Mouse (Mus musculus) inflammation-experienced regulatory T-cells, adult 6 months (primary cell): Measurements from ENCODE around the gene Dock1. TPM values are rescaled to one million over a fixed set of nuclear protein-coding genes. Genes with fewer than 3 reads are reported as not detected.

ENCODE experiments used
- ATAC-seq: one replicate; pipeline ENCODE4 v1.8.0; 2017
- polyA plus RNA-seq, 3 experiments: library from polyadenylated mRNA; unstranded; fragments of 100-300 nt; shearing (Covaris generic); gene quantifications; one replicate each; pipeline ENCODE4 v1.2.1; 2017

Dock1 gene
- polyA plus RNA-seq, 3 experiments from 2014 or later = 0.11 TPM; not detected in 2

DNA sequence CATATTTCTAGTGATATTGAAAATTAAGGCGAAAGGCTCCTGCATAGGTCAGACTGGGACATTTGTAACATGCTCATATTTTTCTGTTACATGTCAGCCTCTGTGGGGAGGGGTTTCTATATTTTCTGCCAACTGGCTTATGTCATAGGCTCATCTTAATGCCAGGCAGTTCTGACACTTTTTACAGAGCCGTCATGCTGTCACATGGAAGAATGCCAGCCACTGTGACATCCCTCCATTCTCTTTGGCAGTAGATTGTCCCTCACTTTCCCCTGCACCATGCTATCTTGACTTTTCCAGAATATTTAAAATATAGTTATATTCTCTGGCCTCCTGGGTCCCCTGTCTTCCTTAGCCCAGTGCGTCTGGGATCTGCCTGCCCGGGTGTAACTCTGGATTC, 172.3 kb downstream of the Dock1 start:
- ATAC-seq = no peak

DNA sequence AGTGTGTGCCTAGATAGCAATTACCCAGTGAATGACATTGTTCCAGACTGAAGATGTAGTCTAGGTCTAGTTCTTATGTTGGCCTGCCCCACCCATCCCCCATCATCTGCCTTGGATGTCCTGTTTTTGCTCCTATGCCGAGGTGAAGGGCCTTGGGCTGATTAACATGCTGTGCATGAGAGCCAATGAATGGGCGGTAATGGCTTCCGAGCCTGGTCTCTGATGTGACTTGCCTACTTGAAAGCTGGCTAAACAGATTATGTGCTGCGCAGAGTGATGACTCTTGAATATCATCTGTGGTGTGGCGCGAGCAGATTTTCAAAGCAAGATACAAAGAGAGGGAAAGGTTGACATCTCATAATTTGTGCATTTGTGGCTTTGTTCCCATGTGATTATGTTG, 191.5 kb downstream of the Dock1 start:
- ATAC-seq = no peak

DNA sequence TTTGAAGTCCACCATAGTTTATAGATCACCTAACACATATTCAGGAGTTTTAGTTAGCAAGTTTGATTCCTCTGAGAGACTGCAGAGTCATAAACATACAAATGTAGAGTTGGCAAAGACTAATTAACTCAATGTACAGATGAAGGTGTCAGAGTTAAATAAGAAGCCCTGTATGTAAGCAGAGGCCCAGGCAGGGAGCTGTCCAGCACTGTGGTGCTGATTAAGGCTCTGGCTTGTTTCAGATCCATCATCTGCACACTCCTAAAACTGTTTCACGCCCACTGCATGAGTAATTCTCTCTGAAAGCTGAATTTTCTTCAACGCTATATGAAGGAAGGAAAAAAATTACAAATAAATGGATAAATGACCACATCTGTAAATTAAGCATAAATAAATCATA, 193.7 kb downstream of the Dock1 start:
- ATAC-seq = no peak

DNA sequence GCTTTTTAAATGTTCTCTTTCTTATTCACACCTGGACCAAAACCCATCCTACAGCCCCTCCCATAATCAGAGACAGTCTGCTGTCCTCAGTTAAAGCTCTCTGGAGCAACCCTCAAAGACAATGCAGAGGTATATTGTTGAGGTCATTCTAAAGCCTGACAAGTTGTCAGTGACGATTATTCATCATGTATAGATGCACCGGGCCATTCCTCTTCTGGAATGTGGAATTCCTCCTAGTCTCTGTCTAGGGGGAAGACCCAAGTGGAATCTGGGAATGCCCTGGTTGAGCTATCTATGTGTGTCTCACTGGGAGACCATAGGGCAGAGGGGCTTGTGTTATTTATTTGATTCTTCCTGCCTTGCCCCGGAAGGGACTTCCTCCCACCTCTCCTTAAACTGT, 202.1 kb downstream of the Dock1 start:
- ATAC-seq = no peak

DNA sequence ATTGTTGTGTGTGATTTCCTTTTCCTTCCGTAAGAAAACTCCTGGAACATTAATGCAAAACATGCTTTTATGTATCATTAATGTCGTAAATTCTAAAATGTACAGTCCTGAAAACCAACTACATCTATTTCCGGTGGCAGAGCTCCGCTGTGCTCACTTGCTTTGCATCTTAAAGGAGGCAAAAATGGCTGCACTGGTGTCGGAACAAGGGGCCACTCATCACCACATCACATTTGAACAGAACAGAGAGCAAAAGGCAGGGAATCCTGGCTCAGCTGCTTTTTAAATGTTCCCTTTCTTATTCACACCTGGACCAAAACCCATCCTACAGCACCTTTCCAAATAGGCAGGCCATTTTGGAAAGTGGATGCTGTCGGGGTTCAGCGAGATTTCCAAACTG, 202.5 kb downstream of the Dock1 start:
- no peak for ATAC-seq

DNA sequence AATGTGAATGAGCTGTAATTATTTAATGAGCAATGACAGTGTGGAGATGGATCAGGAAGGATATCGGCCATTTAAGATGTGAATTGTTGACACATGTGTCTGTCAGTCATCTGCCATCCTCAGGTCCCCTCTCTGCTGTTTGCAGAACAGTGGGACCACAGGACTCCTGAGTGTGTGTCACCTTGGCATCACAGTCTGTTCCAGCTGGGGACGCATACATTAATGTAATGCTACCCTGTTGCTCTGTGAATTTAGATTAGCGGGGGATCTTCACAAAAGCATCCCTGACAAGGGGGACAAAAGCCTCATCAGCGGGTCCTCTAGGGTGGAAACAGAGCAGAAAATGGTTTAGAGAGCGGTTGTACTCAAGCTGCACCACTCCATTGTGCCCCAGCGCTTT, 208.5 kb downstream of the Dock1 start:
- ATAC-seq = no peak

DNA sequence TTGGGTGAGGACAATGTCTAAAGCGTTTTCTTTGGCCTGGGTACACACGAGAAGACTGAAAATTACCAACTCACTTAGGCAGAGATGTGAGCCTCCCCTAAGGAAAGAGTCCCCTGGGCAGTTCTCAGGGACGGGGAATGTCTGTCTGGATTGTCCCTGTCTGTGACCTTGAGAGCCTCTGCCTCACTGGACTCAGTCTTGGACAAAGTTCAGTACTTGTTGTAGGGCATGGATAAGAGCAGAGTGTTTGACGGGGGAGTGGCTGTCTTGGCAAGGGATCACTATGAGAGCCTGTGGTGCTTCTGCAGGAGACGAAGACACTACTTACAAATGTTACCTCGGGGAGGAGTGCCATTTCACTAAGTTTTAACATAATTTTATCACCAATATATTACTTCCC, 210.0 kb downstream of the Dock1 start:
- ATAC-seq = no peak

DNA sequence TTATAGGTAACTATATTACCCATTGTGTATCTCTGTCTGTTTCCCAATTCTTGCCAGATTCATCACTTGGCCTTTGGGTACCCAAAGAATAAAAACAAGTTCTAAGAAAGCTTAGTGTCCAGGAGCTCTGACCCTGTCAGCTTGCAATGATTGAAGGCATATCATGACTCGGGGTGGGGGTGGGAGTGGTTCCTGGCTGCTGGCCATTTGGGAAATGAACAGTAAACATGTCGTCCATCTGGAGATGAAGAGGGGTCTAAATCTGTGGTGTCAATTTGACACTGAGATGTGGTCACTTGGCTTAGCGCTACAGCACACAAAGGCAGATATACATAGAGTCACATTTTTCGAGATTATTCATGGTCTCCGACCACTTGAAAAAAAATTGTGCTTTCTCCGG, 213.1 kb downstream of the Dock1 start:
- no peak for ATAC-seq

DNA sequence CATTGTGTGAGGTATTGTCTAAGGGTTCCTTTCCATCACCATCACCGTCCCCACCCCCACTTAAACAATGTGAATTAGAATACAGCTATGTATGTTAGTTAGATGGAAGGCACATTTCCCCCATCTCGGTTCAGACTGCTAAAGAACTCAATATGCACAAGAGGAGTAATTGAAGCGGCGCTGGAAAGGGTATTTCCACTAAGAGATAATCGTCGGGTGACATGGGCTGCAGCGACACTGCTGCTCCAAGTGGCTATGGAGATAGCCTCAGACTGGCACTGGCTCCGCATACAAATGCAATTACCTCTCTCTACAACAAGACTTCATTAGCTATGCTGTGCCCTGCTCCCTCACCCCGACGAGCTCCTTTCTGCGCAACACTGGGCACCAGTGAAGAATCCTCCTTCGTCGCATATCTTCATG, 222.0 kb downstream of the Dock1 start:
- ATAC-seq = no peak

DNA sequence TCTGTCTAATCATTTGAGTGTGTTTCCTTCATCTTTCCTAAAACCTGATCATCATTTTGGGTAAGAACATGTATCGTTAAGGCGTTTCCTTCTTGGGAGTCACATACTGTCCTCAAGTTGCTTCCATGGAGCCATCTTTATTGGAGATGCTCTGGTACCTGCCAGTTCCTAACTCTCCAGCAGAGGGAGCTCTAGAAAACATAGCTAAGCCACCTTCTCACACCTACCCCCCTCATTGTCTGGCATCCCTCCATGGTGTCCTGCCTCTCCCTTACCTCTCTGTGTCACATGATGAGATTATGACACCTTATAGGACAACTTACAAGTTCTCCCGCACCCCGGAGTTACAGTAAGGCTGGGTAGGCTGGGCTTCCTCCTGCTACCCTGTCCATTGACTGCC, 222.5 kb downstream of the Dock1 start:
- no peak for ATAC-seq

DNA sequence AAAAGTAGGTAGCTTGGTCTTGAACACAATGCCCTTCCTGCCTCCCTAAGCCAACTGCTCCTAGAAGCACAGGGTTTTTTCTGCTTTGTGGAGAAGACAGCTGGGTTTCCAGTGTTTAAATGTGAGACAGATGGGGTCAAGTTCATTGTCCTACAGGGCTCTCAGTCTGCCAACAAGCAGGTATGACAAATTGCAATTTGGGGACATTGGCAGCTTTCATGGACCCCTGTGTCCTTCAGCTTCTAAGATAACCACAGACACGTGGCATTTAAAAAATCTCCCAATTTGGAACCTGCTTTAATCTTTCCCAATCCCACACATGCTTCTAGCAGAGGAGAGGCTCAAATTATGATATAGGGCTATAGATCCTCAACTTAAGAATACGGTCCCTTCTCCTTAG, 224.2 kb downstream of the Dock1 start:
- ATAC-seq = no peak

DNA sequence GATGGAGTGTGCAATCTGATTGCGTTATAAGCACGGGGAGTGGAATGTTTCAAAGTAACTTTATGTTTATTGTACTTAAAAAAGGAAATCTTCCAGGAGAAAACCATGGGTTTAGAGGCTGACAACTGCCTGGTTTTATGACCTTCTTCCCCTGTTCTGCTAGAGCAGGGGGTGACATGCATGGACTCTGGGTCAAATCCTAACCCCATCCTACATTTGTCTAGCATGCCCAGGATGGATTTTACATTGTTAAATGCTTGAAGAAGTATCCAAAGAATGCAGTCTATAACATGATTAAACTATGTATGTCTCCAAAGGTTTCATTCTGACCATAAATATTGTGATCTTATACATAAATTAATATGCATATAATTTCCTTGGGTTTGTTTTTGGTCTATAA, 229.0 kb downstream of the Dock1 start:
- no peak for ATAC-seq

DNA sequence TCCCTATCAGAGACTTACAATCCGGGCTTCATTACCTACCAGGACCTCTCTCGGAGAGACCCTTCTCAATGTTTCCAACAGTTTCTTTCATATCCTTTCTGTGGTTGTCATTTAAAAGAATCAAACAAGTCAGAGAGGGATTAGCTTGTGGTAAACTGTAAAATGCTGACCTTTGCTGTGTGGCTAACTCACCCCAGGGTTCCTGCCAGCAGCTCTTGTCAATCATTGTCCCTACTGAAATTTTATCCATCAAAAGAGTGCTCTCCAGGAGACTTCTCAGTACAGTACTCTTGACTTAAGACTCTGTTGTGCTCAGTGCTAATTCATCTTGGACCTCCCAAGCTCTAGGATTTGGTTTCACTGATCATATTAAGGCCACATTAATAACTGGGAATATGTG, 231.5 kb downstream of the Dock1 start:
- ATAC-seq = no peak

DNA sequence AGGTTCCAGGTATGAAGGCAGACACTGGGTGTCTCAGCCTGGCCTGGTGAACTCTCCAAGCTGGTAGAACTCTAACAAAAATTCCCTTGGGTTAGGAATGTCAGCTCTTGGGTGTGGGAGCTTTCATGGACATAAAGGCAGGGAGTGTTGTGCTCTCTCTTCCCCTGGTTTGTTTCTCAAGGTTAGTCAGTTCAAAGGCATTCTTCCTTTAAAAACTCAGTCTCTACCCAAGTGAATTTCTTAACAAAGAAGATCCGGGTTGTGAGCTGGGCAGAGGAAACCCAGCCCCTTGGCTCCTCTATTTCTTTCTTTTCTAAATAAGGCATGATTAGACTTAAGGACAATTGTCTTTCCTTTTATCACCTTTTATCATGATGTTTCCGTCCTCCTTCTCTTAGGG, 261.4 kb downstream of the Dock1 start:
- ATAC-seq = no peak

DNA sequence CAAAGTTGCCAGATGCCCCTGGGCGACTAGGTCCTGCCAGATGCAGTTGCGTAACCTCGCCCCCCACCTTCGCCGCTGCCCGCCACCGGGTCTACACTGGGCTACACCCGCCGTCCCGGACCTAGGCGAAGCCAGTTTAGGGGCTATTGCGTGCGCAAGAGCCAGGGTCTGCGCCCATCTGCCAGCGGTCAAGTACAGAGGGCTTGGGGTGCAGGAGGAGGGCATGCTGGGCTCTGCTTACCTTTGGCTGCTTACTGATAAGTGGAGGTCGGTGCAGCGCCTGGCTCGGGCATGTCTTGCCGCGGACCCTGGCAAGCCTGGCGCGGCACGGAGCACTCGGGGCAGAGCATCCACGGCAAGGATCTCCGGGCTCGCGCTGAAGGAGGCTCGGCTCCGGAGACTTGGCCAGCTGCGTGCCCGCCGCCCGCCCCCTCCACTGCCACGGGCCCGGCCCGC, 267.0 kb downstream of the Dock1 start:
- ATAC-seq = no peak

DNA sequence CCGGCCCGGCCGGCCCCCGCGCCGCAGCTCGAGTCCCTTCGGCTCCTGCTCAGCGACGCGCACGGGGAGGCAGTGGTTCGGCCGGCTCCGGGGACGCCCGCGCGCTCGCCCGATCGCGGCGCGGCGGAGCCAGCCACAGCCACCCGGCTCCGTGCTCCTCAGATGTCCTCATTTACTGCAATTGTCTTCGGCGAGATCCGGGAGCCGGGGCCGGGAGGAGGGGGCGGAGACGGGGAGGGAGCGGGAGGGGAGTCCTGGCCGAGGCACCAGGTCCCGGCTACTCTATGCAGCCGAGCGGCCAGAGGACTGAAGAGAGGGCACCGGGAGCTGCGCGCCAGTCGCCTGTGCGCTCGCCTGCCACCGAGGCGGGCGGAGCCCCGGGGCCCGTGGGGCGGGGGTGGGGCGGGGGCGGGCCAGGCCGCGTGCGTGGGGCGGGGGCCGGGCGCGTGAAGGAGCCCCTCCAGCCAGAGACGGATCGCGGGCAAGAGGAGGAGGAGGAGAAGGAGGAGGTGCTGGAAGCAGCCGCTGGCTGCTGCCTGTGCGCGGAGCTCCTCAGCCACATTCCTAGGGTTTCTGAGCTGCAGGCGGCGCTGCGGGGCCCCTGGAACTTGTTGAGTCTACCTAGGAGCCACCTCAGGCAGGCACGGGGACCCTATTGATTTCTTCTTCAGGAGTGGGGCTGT, 267.6 kb downstream of the Dock1 start, which contains the start of gene Fam196a:
Fam196a (minus strand) TSS at position 504 of the 683 bp plus-strand sequence.
- no peak for ATAC-seq

DNA sequence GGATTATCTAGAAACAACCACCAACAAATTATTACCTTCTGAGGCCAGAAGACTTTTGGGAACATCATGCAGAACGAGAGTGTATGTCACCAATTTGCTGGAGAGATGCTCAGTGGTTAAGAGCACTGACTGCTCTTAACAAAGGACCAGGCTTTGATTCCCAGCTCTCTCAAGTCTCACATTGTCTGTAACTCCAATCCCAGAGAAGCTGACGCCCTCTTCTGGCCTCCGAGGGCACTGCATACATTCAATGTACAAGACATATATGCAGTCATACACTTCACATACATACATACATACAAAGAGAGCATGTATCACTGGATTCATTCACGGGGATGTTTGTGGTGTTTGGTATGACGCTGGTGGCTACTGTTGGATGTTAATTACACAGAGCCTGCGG, 271.4 kb downstream of the Dock1 start:
- ATAC-seq = no peak

DNA sequence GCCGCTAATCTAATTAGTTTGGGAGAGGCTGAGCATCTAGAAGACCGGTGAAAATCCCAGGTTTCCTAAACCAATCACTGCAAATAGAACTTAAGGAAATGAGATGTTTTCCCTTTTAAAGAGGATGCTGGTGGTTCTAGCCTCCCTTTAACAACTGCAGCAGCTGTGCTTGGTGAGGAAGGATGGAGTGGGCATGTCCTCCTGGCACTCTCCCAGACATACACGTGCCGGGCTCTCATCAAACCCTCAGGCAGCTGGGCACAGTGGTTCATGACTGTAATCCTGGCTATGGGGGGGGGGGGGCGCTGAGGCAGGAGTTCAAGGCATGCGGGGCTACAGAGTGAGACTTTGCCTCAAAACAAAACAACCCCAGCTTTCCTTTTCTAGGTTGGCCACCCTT, 272.6 kb downstream of the Dock1 start:
- no peak for ATAC-seq

DNA sequence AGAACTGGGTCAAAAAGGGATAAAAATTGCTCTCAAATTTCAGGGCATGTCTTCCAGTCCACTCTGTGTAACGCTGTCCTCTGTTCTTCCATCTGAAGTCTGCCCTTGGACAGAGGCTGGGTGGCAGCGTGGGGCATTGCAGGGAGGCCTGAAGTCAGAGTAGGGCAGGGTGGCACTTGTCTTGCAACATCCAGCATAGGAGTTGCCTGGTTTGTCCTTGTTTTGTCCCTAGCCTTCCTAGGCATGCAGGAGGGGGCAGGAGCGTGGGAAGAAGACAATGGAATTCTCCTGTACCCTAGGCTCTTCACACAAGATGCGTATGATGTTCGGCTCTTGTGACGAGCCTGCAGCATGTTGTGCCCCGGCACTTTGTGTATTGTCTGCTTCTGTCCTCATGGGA, 273.2 kb downstream of the Dock1 start:
- ATAC-seq = no peak

DNA sequence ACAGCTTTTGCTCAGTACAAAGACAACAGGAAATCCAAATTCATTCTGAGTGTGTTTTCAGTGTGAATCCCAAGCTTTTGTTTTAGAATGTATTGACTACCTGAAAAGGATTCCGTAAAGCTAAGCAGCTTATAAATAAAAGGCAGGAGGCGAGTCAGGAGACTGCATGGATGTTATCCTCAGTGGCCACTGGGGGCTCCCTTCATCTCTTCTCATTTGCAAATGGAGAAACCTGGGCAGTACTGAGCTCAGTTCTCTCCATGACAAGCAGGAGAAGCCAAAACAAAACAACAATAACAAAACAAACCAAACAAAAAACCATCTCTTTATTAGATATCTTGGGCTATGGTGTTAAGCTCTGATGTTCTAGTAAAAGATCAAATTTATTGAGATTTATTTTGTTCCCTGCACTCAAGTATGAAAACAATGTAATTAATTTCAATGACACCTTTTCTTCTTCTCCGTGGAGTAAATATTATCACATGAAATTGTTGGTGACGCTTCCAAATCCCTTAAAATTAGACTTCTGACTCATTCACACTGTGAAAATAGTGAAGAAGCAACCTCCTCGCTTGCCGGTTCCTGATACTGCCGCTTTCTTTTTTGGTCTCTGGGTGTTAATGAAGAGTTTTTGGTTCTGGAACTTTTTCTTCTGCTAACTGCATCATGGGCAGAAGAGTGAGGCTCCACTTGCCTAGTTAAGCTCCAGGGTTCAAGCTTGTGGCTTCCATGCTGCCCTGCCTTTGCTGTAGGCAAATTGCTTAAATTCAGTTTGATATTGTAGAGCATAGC, 275.7 kb downstream of the Dock1 start:
- no peak for ATAC-seq

DNA sequence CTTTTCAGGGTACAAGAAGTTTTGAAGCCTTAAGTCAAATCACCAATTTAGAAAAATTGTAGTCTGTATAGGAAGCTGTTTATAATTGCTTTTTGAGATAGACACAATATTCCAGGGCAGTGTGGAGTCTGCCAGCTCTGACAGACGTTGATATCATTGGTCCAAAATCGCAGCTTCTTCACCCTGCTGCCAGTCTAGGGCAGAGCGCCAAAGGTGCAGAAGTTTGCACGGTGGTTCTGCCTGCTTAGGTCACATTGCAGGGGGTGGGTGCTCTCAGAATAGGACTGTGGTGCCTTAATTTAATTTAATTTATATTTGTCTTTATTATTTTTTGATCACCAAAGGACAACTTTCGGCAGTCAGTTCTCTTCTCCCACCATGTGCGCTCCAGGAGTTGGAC, 288.6 kb downstream of the Dock1 start:
- ATAC-seq = no peak

DNA sequence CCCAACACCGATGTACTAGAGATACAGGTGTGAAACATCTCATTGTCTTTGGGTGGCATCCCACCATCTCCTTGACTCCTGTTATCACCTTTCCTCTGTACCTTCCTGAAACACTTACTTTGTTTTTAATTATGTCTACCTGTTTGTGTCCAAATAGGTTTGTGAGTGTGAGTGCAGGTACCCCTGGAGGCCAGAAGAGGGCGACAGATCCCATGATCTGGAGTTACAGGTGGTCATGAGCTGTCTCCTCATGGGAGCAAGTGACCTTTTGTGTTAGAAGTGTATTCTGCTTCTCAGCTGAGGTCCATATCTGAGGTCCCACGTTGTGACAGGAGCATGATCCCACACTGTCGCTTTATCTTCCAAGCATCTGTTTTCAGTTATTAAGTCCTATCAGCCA, 290.4 kb downstream of the Dock1 start:
- no peak for ATAC-seq

DNA sequence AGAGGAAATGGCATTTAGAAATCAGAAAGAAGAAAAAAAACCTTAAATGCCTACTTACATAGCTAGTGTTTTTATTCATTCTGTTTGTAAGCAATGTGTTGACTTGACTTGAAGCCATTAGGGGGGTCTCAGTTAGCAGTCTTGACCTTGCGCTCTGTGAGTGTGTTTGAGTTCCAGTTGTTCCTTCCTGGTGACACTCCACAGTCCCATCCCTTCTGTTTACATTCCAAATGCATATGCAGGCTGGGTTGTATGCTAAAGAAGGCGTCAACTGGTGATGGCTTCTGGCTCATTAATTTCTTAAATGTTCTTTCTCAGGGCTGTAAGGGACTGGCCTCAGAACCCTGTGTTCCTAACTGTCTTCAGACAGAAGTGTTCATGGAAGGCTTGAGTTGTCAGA, 291.2 kb downstream of the Dock1 start:
- no peak for ATAC-seq

DNA sequence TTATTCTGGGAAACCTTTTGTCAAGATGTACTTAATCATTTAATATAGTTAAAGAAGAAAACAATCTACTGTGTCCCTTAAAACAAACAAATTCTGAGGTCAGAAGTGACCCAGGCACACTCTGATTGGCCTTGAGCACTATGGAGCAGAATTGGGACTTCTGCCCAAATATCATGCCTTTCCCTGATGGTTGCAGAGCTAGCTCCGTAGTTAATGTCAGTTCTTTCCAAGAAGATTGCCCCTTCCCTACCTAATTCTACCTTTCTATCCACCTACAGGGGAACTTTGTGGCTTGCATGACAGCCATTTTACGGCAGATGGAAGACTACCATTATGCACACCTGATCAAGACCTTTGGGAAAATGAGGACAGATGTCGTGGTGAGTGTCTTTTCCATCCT, 319.8 kb downstream of the Dock1 start:
- no peak for ATAC-seq
